Mouse (Mus musculus) midbrain, embryonic 14.5 days (tissue): ENCODE results near the gene Gcgr. TPM values are rescaled to one million over a fixed set of nuclear protein-coding genes. Genes with fewer than 3 reads are reported as not detected.
A peak's percentile ranks its signal among the peaks of the same experiment; 100 is the strongest.

Experiments used
- ATAC-seq: fragments of 200-750 bp; cut with Nextera tagmentation; 2 replicates; pipeline ENCODE4 v1.8.0; 2017; ENCODE audit warnings: moderate number of reproducible peaks, moderate library complexity; ENCODE audit not compliant: low FRiP score, low TSS enrichment
- DNase-seq: peaks from one replicate; pipeline ENCODE4 v3.0.0-alpha.2; 2015
- H3K27ac ChIP-seq: fragments of 300-500 bp; sonication (generic); replicated peaks from 2 replicates; pipeline ENCODE4 v1.5.1; 2014; ENCODE audit warnings: mild to moderate bottlenecking, low read depth, low read length, moderate library complexity
- H3K27me3 ChIP-seq: fragments of 300-500 bp; sonication (generic); 2 replicates; pipeline ENCODE4 v1.6.1; 2014; ENCODE audit warnings: low read length, control low read depth, mixed read lengths; ENCODE audit not compliant: control insufficient read depth, insufficient read depth
- H3K36me3 ChIP-seq: fragments of 300-500 bp; sonication (generic); 2 replicates; pipeline ENCODE4 v1.6.1; 2014; ENCODE audit warnings: low read length, control low read depth; ENCODE audit not compliant: control insufficient read depth, insufficient read depth
- H3K4me1 ChIP-seq: fragments of 300-500 bp; sonication (generic); 2 replicates; pipeline ENCODE4 v1.6.1; 2014; ENCODE audit warnings: mild to moderate bottlenecking, antibody characterized with exemption, low read length, control low read depth; ENCODE audit not compliant: control insufficient read depth, insufficient read depth
- H3K4me2 ChIP-seq: fragments of 300-500 bp; sonication (generic); 2 replicates; pipeline ENCODE4 v1.6.1; 2014; ENCODE audit warnings: mild to moderate bottlenecking, low read length, moderate library complexity
- H3K4me3 ChIP-seq: fragments of 300-500 bp; sonication (generic); replicated peaks from 2 replicates; pipeline ENCODE4 v1.5.1; 2014; ENCODE audit warnings: low read depth, low read length
- H3K9ac ChIP-seq: fragments of 300-500 bp; sonication (generic); replicated peaks from 2 replicates; pipeline ENCODE4 v1.6.1; 2014; ENCODE audit warnings: mild to moderate bottlenecking, low read length, moderate library complexity
- H3K9me3 ChIP-seq: fragments of 300-500 bp; sonication (generic); 2 replicates; pipeline ENCODE4 v1.6.1; 2016; ENCODE audit warnings: low read length, control low read depth, mixed read lengths; ENCODE audit not compliant: control insufficient read depth
- WGBS: fragments of 180-500 bp; shearing (Covaris S2); extraction: QIAGEN DNeasy Blood & Tissue Kit; methylation state at CpG from one replicate; pipeline ENCODE4 v1.1.7; 2014; 5-methylcytosine and 5-hydroxymethylcytosine counted together
- polyA plus RNA-seq: library from polyadenylated mRNA; unstranded; fragments of >200 nt; fragmentation: Nextera tagmentation; extraction: Ambion mirVana; gene quantifications from 2 replicates; pipeline ENCODE4 v1.2.1, GENCODE M21; 2014

The Gcgr gene
- polyA plus RNA-seq, 1 experiment from 2014 or later = 0.21 TPM

- no peak for DNase-seq
Measured at GRCm38 (mm10) chr11:120574278-120574600, 43.7 kb downstream of the Gcgr start.

GRCm38 (mm10) chr11:120575046-120575445 lies 44.5 kb downstream of the Gcgr start:
- no peak overlapping the region for H3K4me3 ChIP-seq

More at GRCm38 (mm10) chr11:120574278-120574600, 43.7 kb downstream of the Gcgr start:
- Histone ChIP-seq H3K27ac (no peak overlapping the region), H3K36me3 (peaks cover 39% of the 10 kb centered on the region), H3K4me1 (peaks cover 12% of the 10 kb centered on the region), H3K9me3 (no peaks in the 10 kb centered on the region), H3K4me2 (peak overlapping the region; percentile 72), H3K4me3 (peak overlapping the region; percentile 87), H3K27me3 (no peaks in the 10 kb centered on the region), H3K9ac (peak overlapping the region; percentile 69)
- ATAC-seq = no peak
- 46% methylated on average over 5 of the region's 5 CpGs for WGBS

DNA sequence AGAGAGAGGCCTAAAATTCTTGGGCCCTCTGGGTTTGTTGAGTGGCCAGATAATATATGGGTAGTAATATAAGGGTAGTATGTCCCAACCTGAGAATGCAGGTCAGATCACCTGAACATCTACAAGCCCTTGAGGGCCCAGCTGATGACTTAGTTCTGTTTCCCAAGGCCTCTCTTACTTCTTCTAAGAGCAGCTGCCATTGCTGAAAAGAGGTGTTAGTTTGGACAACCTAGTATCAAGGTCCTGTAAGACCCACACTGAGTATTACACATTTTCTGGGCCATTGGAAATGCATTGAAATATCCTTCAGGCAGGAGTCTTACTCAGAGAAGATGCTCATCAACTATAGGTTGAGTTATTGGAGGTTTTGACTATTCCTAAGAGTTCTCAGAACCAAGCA lies 45.4 kb downstream of the Gcgr start:
- H3K4me1 ChIP-seq = peaks cover 25% of the 10 kb centered on the region
- H3K27me3 ChIP-seq = no peaks in the 10 kb centered on the region
- peaks cover 35% of the 10 kb centered on the region for H3K36me3 ChIP-seq
- ATAC-seq (no peak), DNase-seq (no peak)
- H3K4me3 ChIP-seq = no peak overlapping the region
- no peak overlapping the region for H3K9ac ChIP-seq
- no peak overlapping the region for H3K27ac ChIP-seq
- H3K4me2 ChIP-seq = no peak overlapping the region
- no peaks in the 10 kb centered on the region for H3K9me3 ChIP-seq

More at GRCm38 (mm10) chr11:120575046-120575445, 44.5 kb downstream of the Gcgr start:
- H3K4me1 ChIP-seq = peaks cover 20% of the 10 kb centered on the region
- H3K4me2 ChIP-seq = no peak overlapping the region
- ATAC-seq (no peak), DNase-seq (no peak)
- H3K27me3 ChIP-seq = no peaks in the 10 kb centered on the region
- 78% methylated on average over 2 of the region's 2 CpGs for WGBS
- H3K9me3 ChIP-seq = no peaks in the 10 kb centered on the region
- no peak overlapping the region for H3K27ac ChIP-seq
- peaks cover 42% of the 10 kb centered on the region for H3K36me3 ChIP-seq
- no peak overlapping the region for H3K9ac ChIP-seq

DNA sequence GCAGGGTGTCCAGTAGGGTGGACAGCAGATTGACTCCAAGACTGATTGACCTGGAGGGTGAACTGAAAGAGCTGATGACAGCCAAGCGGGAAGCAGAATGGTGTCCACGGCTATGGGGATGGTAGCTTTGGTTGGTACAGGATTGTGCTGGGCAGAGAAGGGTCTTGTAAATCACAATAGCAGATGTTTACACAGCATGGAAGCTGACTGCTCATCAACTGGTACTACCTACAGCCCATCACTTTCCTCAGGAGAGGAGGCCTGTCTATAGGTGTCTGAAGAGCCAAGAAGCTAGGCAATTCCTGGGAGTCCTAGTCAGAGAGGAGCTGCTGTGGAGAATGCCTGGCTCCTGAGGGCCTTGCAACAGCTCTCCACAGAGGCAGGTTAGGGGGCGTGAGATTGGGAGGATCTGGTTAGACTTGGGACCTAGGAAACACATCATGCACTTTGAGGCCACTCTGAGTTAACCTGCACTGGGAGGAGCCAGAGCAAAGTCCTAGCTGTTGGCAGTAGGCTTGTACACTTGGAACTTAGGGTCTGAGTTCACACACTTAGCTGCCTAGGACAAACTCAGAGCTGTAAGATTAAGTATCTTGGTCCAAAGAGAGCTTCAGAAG lies 46.0 kb downstream of the Gcgr start:
- Histone ChIP-seq H3K36me3 (peaks cover 30% of the 10 kb centered on the region), H3K4me3 (no peak overlapping the region), H3K27me3 (no peaks in the 10 kb centered on the region), H3K27ac (no peak overlapping the region), H3K4me2 (no peak overlapping the region), H3K9me3 (no peaks in the 10 kb centered on the region), H3K4me1 (peaks cover 20% of the 10 kb centered on the region), H3K9ac (no peak overlapping the region)
- ATAC-seq = no peak
- no peak for DNase-seq
- 88% methylated on average over 3 of the region's 3 CpGs for WGBS

DNA sequence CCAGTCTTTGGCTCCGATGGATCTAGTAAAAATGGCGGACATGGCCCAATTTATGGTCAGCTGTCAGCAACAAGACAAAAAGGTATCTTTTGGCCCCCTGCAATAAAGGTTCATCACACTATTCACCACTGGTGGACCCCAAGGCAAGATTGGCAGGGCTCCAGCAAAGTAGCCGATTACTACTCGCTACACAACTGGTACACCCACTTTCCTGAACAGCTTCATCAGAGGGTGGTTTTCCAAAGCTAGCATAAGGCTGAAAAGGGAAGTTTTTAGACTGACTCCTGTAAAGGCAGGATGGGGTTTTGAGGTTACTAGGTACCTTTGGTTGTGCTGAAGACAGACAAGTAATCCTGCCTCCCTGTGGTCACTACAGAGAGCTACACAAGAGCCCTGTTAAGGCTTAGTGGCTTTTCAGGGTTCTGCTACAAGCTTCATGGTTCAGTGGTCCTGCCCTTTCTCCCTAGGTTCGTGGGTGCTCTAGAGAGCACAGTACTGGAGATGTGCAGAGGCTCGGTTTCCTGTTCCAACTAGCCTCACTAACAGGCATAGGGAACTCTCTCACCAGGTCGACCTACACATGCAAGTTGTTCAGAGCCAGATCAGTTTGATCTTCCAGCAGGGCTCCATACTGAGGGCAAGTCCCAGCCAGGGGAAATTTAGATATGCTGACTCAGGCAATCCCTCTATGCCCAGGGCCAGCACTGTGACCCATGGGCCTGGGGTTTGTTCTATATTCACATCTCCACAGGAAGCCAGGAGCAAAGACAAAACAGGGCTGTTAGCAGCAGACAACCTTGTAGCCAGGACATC lies 46.9 kb downstream of the Gcgr start:
- Histone ChIP-seq H3K27me3 (no peaks in the 10 kb centered on the region), H3K4me3 (no peak overlapping the region), H3K9ac (no peak overlapping the region), H3K4me2 (no peak overlapping the region), H3K9me3 (no peaks in the 10 kb centered on the region), H3K4me1 (peaks cover 21% of the 10 kb centered on the region), H3K27ac (no peak overlapping the region), H3K36me3 (peaks cover 27% of the 10 kb centered on the region)
- 75% methylated on average over 7 of the region's 7 CpGs for WGBS
- no peak for ATAC-seq
- DNase-seq = peak; percentile 43

GRCm38 (mm10) chr11:120578024-120578693 lies 47.7 kb downstream of the Gcgr start:
- Histone ChIP-seq H3K36me3 (peaks cover 27% of the 10 kb centered on the region), H3K27ac (no peak overlapping the region), H3K27me3 (no peaks in the 10 kb centered on the region), H3K4me2 (no peak overlapping the region), H3K9me3 (no peaks in the 10 kb centered on the region), H3K4me3 (no peak overlapping the region), H3K9ac (no peak overlapping the region), H3K4me1 (peaks cover 21% of the 10 kb centered on the region)
- no peak for DNase-seq
- no peak for ATAC-seq
- 88% methylated on average over 10 of the region's 10 CpGs for WGBS

- Histone ChIP-seq H3K27me3 (no peaks in the 10 kb centered on the region), H3K4me2 (no peak overlapping the region), H3K27ac (no peak overlapping the region), H3K4me3 (no peak overlapping the region), H3K9me3 (no peaks in the 10 kb centered on the region), H3K9ac (no peak overlapping the region), H3K4me1 (peaks cover 21% of the 10 kb centered on the region), H3K36me3 (peaks cover 27% of the 10 kb centered on the region)
- DNase-seq = no peak
- ATAC-seq = no peak
- 90% methylated on average over 11 of the region's 11 CpGs for WGBS
Measured at GRCm38 (mm10) chr11:120578694-120579243, 48.3 kb downstream of the Gcgr start.

- Histone ChIP-seq H3K4me3 (peak overlapping the region; percentile 79), H3K9ac (peak overlapping the region; percentile 94), H3K9me3 (no peaks in the 10 kb centered on the region), H3K36me3 (peaks cover 27% of the 10 kb centered on the region), H3K4me1 (peaks cover 21% of the 10 kb centered on the region), H3K4me2 (peak overlapping the region; percentile 91), H3K27me3 (no peaks in the 10 kb centered on the region), H3K27ac (peak overlapping the region; percentile 97; the same call in 1 of the 2 replicates)
- DNase-seq (peak; percentile 87), ATAC-seq (no peak)
- 65% methylated on average over 15 of the region's 15 CpGs for WGBS
Measured at GRCm38 (mm10) chr11:120579316-120580107, 49.0 kb downstream of the Gcgr start.
